Mouse (Mus musculus): ENCODE measurements around the gene Meox1. TPM values are rescaled to one million over a fixed set of nuclear protein-coding genes. Genes with fewer than 3 reads are reported as not detected.

The Meox1 gene
- total and polyA plus RNA-seq, 3 experiments: 5.6 to 7.3 (median 7.2) TPM

- 9% methylated on average over 7 of the region's 7 CpGs for WGBS
- Histone ChIP-seq H3K4me3 (no peak overlapping the region), H3K27me3 (ENCODE audit: control insufficient read depth, insufficient read depth, low read length) (no peaks in the 10 kb centered on the region), H3K4me1 (ENCODE audit: control insufficient read depth, insufficient read depth, low read length) (peaks cover 14% of the 10 kb centered on the region), H3K36me3 (ENCODE audit: control insufficient read depth, insufficient read depth, low read length) (no peaks in the 10 kb centered on the region), H3K27ac (peak overlapping the region; percentile 18), H3K79me2 (replicated peaks; ENCODE audit: control insufficient read depth, insufficient read depth, low read length) (no peaks in the 10 kb centered on the region), H3K9ac (ENCODE audit: low read depth, low read length) (no peak overlapping the region)
- DNase-seq: peak in 1 of 2 experiments; percentile 54
- TF ChIP-seq EP300 (IDR thresholded peaks at IDR 0.05; ENCODE audit: insufficient read depth, low read depth, low read length): peak; percentile 39; the same call in 1 of the 2 replicates
- TF ChIP-seq CTCF (IDR thresholded peaks at IDR 0.05): no peak
- intact Hi-C loops (cut with DNase I): loop anchor here (1.0 kb wide), 1 partner anchor 49 kb away; no protein-coding TSS in a partner anchor
Measured at GRCm38 (mm10) chr11:101832001-101832400, 62.2 kb downstream of the Meox1 start.

- Histone ChIP-seq H3K79me2 (replicated peaks; ENCODE audit: control insufficient read depth, insufficient read depth, low read length) (no peaks in the 10 kb centered on the region), H3K9ac (ENCODE audit: low read depth, low read length) (no peak overlapping the region), H3K36me3 (ENCODE audit: control insufficient read depth, insufficient read depth, low read length) (no peaks in the 10 kb centered on the region), H3K4me1 (ENCODE audit: control insufficient read depth, insufficient read depth, low read length) (peaks cover 14% of the 10 kb centered on the region), H3K27ac (peak overlapping the region; percentile 84), H3K27me3 (ENCODE audit: control insufficient read depth, insufficient read depth, low read length) (no peaks in the 10 kb centered on the region), H3K4me3 (no peak overlapping the region)
- TF ChIP-seq EP300 (IDR thresholded peaks at IDR 0.05; ENCODE audit: insufficient read depth, low read depth, low read length): no peak
- no peak for TF ChIP-seq POLR2A (IDR thresholded peaks at IDR 0.05; ENCODE audit: insufficient read depth, low read depth, low read length)
- no peak for TF ChIP-seq CTCF (IDR thresholded peaks at IDR 0.05)
- DNase-seq: no peak
- 36% methylated on average over 8 of the region's 8 CpGs for WGBS
- intact Hi-C loops (cut with DNase I): loop anchor here (2.0 kb wide), 1 partner anchor 66 kb away; no protein-coding TSS in a partner anchor
Measured at GRCm38 (mm10) chr11:101830616-101831015, 63.6 kb downstream of the Meox1 start.

- Histone ChIP-seq H3K4me1 (ENCODE audit: control insufficient read depth, insufficient read depth, low read length) (peaks cover 14% of the 10 kb centered on the region), H3K27ac (peak overlapping the region; percentile 84), H3K4me3 (no peak overlapping the region), H3K27me3 (ENCODE audit: control insufficient read depth, insufficient read depth, low read length) (no peaks in the 10 kb centered on the region), H3K79me2 (replicated peaks; ENCODE audit: control insufficient read depth, insufficient read depth, low read length) (no peaks in the 10 kb centered on the region), H3K36me3 (ENCODE audit: control insufficient read depth, insufficient read depth, low read length) (no peaks in the 10 kb centered on the region), H3K9ac (ENCODE audit: low read depth, low read length) (peak overlapping the region; percentile 35; the same call in 1 of the 2 replicates)
- peak; percentile 70 to 75 for DNase-seq
- intact Hi-C loops (cut with DNase I): loop anchor here (2.0 kb wide), 1 partner anchor 67 kb away; no protein-coding TSS in a partner anchor
- 23% methylated on average over 10 of the region's 10 CpGs for WGBS
- TF ChIP-seq POLR2A (IDR thresholded peaks at IDR 0.05; ENCODE audit: insufficient read depth, low read depth, low read length) (0 out of 2 replicates have a peak, but pooled peaks have one; percentile 37), EP300 (IDR thresholded peaks at IDR 0.05; ENCODE audit: insufficient read depth, low read depth, low read length) (peak; percentile 66), CTCF (IDR thresholded peaks at IDR 0.05) (no peak)
Measured at GRCm38 (mm10) chr11:101830112-101830511, 64.1 kb downstream of the Meox1 start.

- Histone ChIP-seq H3K79me2 (replicated peaks; ENCODE audit: control insufficient read depth, insufficient read depth, low read length) (no peaks in the 10 kb centered on the region), H3K9ac (ENCODE audit: low read depth, low read length) (no peak overlapping the region), H3K27me3 (ENCODE audit: control insufficient read depth, insufficient read depth, low read length) (no peaks in the 10 kb centered on the region), H3K36me3 (ENCODE audit: control insufficient read depth, insufficient read depth, low read length) (no peaks in the 10 kb centered on the region), H3K4me1 (ENCODE audit: control insufficient read depth, insufficient read depth, low read length) (peaks cover 14% of the 10 kb centered on the region), H3K27ac (no peak overlapping the region), H3K4me3 (no peak overlapping the region)
- intact Hi-C loops (cut with DNase I): no loop called here
- 95% methylated on average over 4 of the region's 4 CpGs for WGBS
- DNase-seq: no peak
- TF ChIP-seq EP300 (IDR thresholded peaks at IDR 0.05; ENCODE audit: insufficient read depth, low read depth, low read length) (no peak), CTCF (IDR thresholded peaks at IDR 0.05) (no peak), POLR2A (IDR thresholded peaks at IDR 0.05; ENCODE audit: insufficient read depth, low read depth, low read length) (no peak)
Measured at GRCm38 (mm10) chr11:101828718-101829117, 65.5 kb downstream of the Meox1 start.

Other genes with a start within 250 kb of the Meox1 start
- 10 to 100 TPM; 18.9 to 23.5 TPM for gene Arl4d, start 228.8 kb downstream of the Meox1 start, total RNA-seq (2021)
- 23.4 and 27.8 TPM in 2 replicates for gene Arl4d, start 228.8 kb downstream of the Meox1 start, polyA plus RNA-seq (2012; rRNA removed)
- gene Dhx8, start 161.5 kb downstream of the Meox1 start, total RNA-seq (2021): 10 to 100 TPM; 16.0 to 17.1 TPM
- gene Dhx8, start 161.5 kb downstream of the Meox1 start, polyA plus RNA-seq (2012; rRNA removed): 7.2 and 10.7 TPM in 2 replicates
- gene Etv4, start 109.0 kb downstream of the Meox1 start, total RNA-seq (2021): not detected
- gene Etv4, start 109.0 kb downstream of the Meox1 start, polyA plus RNA-seq (2012; rRNA removed): 0.59 and 0.61 TPM in 2 replicates
- 1 to 10 TPM; 2.1 to 3.2 TPM for gene Sost, start 72.6 kb upstream of the Meox1 start, total RNA-seq (2021)
- 5.8 and 7.0 TPM in 2 replicates for gene Sost, start 72.6 kb upstream of the Meox1 start, polyA plus RNA-seq (2012; rRNA removed)
- not detected for gene Cfap97d1, start 89.9 kb upstream of the Meox1 start, total RNA-seq (2021)
- not detected in 2 replicates for gene Cfap97d1, start 89.9 kb upstream of the Meox1 start, polyA plus RNA-seq (2012; rRNA removed)
- 100 to 1,000 TPM; 103 to 131 TPM for gene Dusp3, start 92.6 kb upstream of the Meox1 start, total RNA-seq (2021)
- 97.7 and 101 TPM in 2 replicates for gene Dusp3, start 92.6 kb upstream of the Meox1 start, polyA plus RNA-seq (2012; rRNA removed)
- 1 to 10 TPM; 1.4 to 1.5 TPM for gene Mpp3, start 134.1 kb upstream of the Meox1 start, total RNA-seq (2021)
- gene Mpp3, start 134.1 kb upstream of the Meox1 start, polyA plus RNA-seq (2012; rRNA removed): 4.5 and 5.3 TPM in 2 replicates
- gene Cd300lg, start 147.1 kb upstream of the Meox1 start, total RNA-seq (2021): 10 to 100 TPM; 51.6 to 70.1 TPM
- gene Cd300lg, start 147.1 kb upstream of the Meox1 start, polyA plus RNA-seq (2012; rRNA removed): 102 and 143 TPM in 2 replicates
- gene Mpp2, start 194.1 kb upstream of the Meox1 start, total RNA-seq (2021): 1 to 10 TPM; 2.3 to 2.6 TPM
- gene Mpp2, start 194.1 kb upstream of the Meox1 start, polyA plus RNA-seq (2012; rRNA removed): 5.3 and 5.6 TPM in 2 replicates
- gene Ppy, start 206.9 kb upstream of the Meox1 start, total RNA-seq (2021): not detected
- not detected in 2 replicates for gene Ppy, start 206.9 kb upstream of the Meox1 start, polyA plus RNA-seq (2012; rRNA removed)
- not detected for gene Pyy, start 213.5 kb upstream of the Meox1 start, total RNA-seq (2021)
- gene Pyy, start 213.5 kb upstream of the Meox1 start, polyA plus RNA-seq (2012; rRNA removed): not detected in 2 replicates